Mouse (Mus musculus): Measurements from ENCODE around the gene Derl3. TPM values are rescaled to one million over a fixed set of nuclear protein-coding genes. Genes with fewer than 3 reads are reported as not detected.

Derl3 gene
- polyA plus RNA-seq, 1 experiment from 2014 or later, result 1.5 TPM

DNA sequence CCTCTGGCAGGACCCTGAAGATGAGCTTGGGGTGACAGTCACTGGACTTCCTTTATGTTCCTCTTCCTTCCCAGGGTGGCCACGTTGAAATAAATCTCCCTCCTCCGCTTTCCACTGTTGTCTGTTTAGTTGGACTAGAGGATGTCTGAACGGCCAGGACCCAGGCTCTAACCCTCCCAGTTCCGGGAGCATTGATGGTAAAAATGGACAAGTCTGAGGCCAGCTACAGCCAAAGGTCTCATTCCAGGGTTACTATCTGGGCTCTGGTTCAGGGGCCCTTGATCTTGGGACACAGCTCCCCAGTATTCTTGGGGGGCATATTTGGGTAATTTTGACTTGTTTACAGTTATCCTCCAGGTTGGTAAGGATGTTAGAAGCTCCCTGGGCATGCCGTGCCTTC lies 31.6 kb upstream of the Derl3 start:
- no peak overlapping the region for H3K27ac ChIP-seq
- WGBS, result 61% methylated on average over 5 of the region's 5 CpGs

DNA sequence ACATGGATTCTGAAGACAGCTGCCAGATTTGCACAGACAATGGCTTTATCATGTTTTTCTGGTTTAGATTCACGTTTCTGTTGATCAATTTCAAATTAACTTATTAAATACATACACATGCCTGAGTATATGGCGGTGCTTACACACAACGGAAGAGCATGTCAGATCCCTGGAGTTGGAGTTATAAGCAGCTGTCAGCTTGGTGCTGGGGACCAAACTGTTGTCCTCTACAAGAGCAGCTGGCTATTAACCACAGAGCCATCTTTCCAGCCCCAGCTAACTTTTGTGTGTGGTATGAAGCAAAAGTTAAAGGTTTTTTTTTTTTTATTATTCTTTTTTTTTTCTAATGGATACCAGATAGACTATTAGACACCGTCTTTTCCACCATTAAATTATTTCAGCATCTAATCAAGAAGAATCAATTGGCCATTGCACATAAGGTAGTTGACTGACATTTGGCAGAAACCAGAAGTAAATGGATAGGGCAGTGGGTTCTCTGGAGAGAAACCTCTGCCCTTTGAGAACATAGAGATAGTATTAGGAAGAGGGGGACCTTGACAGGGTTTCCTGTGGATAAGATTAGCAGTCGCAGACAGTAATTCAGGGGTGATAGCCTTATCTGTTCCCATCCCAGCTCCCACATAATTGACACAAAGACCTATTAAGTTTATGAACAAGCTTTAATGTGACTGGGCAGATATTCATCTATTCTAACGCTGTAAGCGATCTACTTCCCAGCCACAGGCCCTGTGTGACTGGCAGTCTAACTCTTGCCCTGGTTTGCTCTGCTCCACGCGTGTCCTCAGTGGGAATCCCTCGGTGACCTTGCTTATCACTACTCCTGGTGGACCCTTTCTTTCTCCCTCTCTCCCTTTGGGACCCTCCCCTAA lies 20.9 kb upstream of the Derl3 start:
- peaks cover 15% of the 10 kb centered on the region for H3K4me1 ChIP-seq (replicated peaks; ENCODE audit: control insufficient read depth, insufficient read depth, low read length)
- DNase-seq (ENCODE audit: low spot score) (no peak), ATAC-seq (ENCODE audit: low FRiP score) (no peak)
- peak overlapping the region; percentile 92 for H3K27ac ChIP-seq
- H3K4me3 ChIP-seq (replicated peaks; ENCODE audit: low read length), result peak overlapping the region; percentile 28
- H3K9ac ChIP-seq, result peak overlapping the region; percentile 57
- WGBS, result 35% methylated on average over 10 of the region's 10 CpGs
- no peaks in the 10 kb centered on the region for H3K36me3 ChIP-seq (replicated peaks; ENCODE audit: control insufficient read depth, insufficient read depth)
- no peaks in the 10 kb centered on the region for H3K27me3 ChIP-seq (ENCODE audit: control insufficient read depth, insufficient read depth, low read length)
- H3K9me3 ChIP-seq (ENCODE audit: control insufficient read depth, low read length), result no peaks in the 10 kb centered on the region
- peak overlapping the region; percentile 61 for H3K4me2 ChIP-seq (replicated peaks)

More for the DNA sequence above, 31.6 kb upstream of the Derl3 start:
- H3K36me3 ChIP-seq (replicated peaks; ENCODE audit: control insufficient read depth, insufficient read depth), result peaks cover 16% of the 10 kb centered on the region
- no peaks in the 10 kb centered on the region for H3K27me3 ChIP-seq (ENCODE audit: control insufficient read depth, insufficient read depth, low read length)
- ATAC-seq (ENCODE audit: low FRiP score) (no peak), DNase-seq (ENCODE audit: low spot score) (no peak)
- peaks cover 21% of the 10 kb centered on the region for H3K4me1 ChIP-seq (replicated peaks; ENCODE audit: control insufficient read depth, insufficient read depth, low read length)
- no peak overlapping the region for H3K9ac ChIP-seq
- no peak overlapping the region for H3K4me3 ChIP-seq (replicated peaks; ENCODE audit: low read length)
- no peaks in the 10 kb centered on the region for H3K9me3 ChIP-seq (ENCODE audit: control insufficient read depth, low read length)
- H3K4me2 ChIP-seq (replicated peaks), result no peak overlapping the region

DNA sequence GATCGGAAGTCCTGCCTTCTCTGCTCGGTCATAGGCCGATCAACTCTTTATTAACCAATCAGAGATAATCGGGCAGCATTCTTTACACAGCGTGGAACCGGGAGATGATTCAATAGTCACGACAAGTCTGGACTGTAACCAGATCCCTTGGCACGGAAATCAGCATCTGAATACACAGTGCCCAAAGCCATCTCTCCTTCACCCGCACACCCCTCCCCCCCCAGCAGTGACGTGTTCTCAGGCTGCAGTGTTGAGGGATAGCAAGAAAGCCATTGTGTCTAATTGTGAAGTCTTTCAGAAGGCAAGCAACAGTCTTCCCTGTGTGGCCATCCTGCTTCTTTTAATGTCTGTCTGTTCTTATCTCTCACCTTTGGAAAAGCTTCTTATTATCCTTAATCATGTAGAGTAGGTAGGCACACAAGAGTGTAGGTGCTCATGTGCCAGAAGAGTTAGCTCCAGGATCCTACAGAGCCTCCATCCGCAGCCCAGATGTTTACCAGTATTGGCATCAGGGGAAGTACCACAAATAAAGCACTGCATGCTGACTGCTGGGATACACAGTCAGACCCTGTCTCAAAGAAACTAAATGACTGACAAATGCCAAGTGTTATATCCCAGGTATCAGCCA lies 20.2 kb upstream of the Derl3 start:
- Histone ChIP-seq H3K27me3 (ENCODE audit: control insufficient read depth, insufficient read depth, low read length) (no peaks in the 10 kb centered on the region), H3K36me3 (replicated peaks; ENCODE audit: control insufficient read depth, insufficient read depth) (no peaks in the 10 kb centered on the region), H3K9ac (peak overlapping the region; percentile 57), H3K4me1 (replicated peaks; ENCODE audit: control insufficient read depth, insufficient read depth, low read length) (peaks cover 15% of the 10 kb centered on the region), H3K4me2 (replicated peaks) (peak overlapping the region; percentile 61), H3K27ac (peak overlapping the region; percentile 92), H3K4me3 (replicated peaks; ENCODE audit: low read length) (peak overlapping the region; percentile 28), H3K9me3 (ENCODE audit: control insufficient read depth, low read length) (no peaks in the 10 kb centered on the region)
- DNase-seq (ENCODE audit: low spot score), result peak; percentile 88
- peak; percentile 98 for ATAC-seq (ENCODE audit: low FRiP score)
- under 1% methylated on average over 11 of the region's 11 CpGs for WGBS

DNA sequence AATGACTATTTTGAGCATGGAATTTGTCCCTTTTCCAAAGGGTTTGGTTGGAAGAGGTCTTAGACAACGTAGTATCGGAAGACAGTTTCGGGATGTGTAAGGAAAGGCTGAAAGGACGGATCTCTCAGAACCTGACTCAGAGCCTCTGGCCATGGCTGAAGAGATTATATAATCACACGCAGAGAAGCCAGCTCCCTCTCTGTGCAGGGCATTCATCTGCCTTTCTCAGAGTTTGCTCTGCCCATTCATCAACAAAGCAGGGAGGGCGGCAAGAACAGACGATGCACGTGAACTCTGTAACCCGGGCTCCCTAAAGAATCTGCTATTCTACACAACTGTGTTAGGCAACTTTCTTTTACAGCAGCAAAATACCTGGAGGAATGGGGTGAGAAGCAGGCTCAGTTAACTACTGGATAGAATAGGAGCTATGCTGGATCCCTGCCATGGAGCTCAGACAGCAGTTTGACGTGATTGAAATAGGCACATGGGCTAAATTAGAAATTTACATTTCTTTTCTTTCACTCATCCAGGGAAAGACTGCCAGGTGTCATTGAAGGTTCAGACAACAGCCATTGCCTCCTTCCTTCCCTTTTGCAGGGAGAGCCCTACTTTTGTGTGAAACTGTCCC lies 19.6 kb upstream of the Derl3 start:
- peak; percentile 43 for DNase-seq (ENCODE audit: low spot score)
- ATAC-seq (ENCODE audit: low FRiP score), result no peak
- WGBS, result 10% methylated on average over 10 of the region's 10 CpGs

DNA sequence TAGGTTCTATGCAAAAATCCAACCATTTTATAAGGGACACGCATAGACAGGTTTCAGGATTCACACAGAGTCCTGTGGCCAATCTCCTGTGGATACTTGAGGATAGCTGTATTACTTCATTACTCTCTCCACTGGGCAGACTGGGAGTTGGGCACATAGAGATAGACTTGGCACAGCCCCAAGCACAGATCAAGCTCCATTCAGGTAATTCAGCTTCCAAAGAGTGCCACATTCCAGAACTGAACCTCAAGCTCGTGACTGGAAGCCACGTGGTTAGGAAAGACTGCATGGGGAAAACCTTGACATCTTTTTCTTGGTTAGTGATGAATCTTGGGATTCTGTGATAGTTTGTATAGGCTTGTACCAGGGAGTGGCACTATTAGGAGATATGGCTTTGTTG lies 14.4 kb upstream of the Derl3 start:
- no peak for ATAC-seq (ENCODE audit: low FRiP score)

More for the DNA sequence above, 19.6 kb upstream of the Derl3 start:
- H3K9me3 ChIP-seq (ENCODE audit: control insufficient read depth, low read length), result no peaks in the 10 kb centered on the region
- H3K4me2 ChIP-seq (replicated peaks), result peak overlapping the region; percentile 61
- peak overlapping the region; percentile 57 for H3K9ac ChIP-seq
- H3K27me3 ChIP-seq (ENCODE audit: control insufficient read depth, insufficient read depth, low read length), result no peaks in the 10 kb centered on the region
- peaks cover 15% of the 10 kb centered on the region for H3K4me1 ChIP-seq (replicated peaks; ENCODE audit: control insufficient read depth, insufficient read depth, low read length)
- H3K27ac ChIP-seq, result peak overlapping the region; percentile 92
- no peaks in the 10 kb centered on the region for H3K36me3 ChIP-seq (replicated peaks; ENCODE audit: control insufficient read depth, insufficient read depth)
- H3K4me3 ChIP-seq (replicated peaks; ENCODE audit: low read length), result peak overlapping the region; percentile 28

DNA sequence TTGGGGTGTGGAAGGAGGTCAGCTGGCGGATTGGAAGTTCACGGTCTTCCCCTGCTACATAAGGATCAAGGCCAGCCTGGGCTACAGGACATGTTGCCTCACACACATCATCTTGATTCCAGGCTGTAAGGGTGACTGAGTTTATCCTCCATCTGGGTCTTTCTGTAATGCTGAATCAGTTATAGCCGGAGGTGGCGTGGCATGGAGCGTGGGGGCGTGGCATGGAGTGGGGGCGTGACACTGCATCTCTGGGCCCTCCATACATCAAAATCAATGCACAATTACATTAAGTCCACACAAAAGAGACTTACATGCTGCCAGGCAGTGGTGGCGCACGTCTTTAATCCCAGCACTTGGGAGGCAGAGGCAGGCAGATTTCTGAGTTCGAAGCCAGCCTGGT lies 12.9 kb upstream of the Derl3 start:
- Histone ChIP-seq H3K4me2 (replicated peaks) (no peak overlapping the region), H3K9ac (no peak overlapping the region), H3K27me3 (ENCODE audit: control insufficient read depth, insufficient read depth, low read length) (no peaks in the 10 kb centered on the region), H3K9me3 (ENCODE audit: control insufficient read depth, low read length) (no peaks in the 10 kb centered on the region), H3K4me3 (replicated peaks; ENCODE audit: low read length) (no peak overlapping the region), H3K36me3 (replicated peaks; ENCODE audit: control insufficient read depth, insufficient read depth) (no peaks in the 10 kb centered on the region), H3K27ac (0 out of 2 replicates have a peak overlapping the region, but pooled peaks have one; percentile 54), H3K4me1 (replicated peaks; ENCODE audit: control insufficient read depth, insufficient read depth, low read length) (peaks cover 8% of the 10 kb centered on the region; the same call in 1 of the 2 replicates)
- 94% methylated on average over 10 of the region's 10 CpGs for WGBS
- DNase-seq (ENCODE audit: low spot score) (no peak), ATAC-seq (ENCODE audit: low FRiP score) (no peak)

More for the DNA sequence above, 14.4 kb upstream of the Derl3 start:
- no peak for DNase-seq (ENCODE audit: low spot score)
- H3K4me2 ChIP-seq (replicated peaks), result no peak overlapping the region
- no peaks in the 10 kb centered on the region for H3K9me3 ChIP-seq (ENCODE audit: control insufficient read depth, low read length)
- H3K36me3 ChIP-seq (replicated peaks; ENCODE audit: control insufficient read depth, insufficient read depth), result no peaks in the 10 kb centered on the region
- WGBS, result 91% methylated on average over 3 of the region's 3 CpGs
- no peak overlapping the region for H3K27ac ChIP-seq
- no peaks in the 10 kb centered on the region for H3K27me3 ChIP-seq (ENCODE audit: control insufficient read depth, insufficient read depth, low read length)
- H3K4me1 ChIP-seq (replicated peaks; ENCODE audit: control insufficient read depth, insufficient read depth, low read length), result peaks cover 11% of the 10 kb centered on the region; the same call in 1 of the 2 replicates
- no peak overlapping the region for H3K9ac ChIP-seq
- H3K4me3 ChIP-seq (replicated peaks; ENCODE audit: low read length), result no peak overlapping the region

DNA sequence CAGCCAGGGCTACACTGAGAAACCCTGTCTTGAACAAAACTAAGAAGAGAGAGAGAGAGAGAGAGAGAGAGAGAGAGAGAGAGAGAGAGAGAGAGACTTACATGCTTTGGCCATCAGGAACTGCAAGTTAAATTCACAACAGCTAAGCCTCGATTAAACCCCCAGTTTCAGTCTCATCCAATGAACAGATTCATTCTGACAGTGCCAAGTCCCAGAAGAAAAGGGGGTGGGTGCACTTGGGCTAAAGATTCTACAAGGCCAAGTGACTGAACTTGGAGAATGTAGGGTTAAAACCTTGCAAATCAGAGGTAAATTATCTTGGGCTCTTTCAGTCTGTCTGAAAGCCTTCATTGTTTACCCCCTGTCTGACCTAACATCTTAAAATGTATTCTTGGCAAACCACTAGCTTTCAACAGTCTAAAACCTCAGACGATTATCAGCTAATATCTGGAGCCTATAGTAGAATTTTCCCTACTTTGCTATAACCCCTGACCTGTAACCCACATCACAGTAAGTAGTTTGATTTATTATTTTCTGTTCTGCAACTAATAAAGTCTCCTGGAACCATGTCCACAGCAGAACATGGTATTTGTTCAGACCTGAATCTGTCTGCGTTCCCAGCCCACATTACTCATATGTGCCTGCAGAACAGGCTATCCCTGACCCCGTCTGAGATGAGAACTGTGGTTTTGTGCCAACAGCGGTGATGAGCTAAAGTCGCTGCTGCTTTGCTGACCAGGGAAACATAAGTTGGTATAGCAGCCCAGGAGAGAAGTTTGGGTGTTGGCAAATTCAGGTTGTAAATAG lies 12.2 kb upstream of the Derl3 start:
- Histone ChIP-seq H3K4me1 (replicated peaks; ENCODE audit: control insufficient read depth, insufficient read depth, low read length) (peaks cover 8% of the 10 kb centered on the region; the same call in 1 of the 2 replicates), H3K36me3 (replicated peaks; ENCODE audit: control insufficient read depth, insufficient read depth) (no peaks in the 10 kb centered on the region), H3K4me3 (replicated peaks; ENCODE audit: low read length) (no peak overlapping the region), H3K9me3 (ENCODE audit: control insufficient read depth, low read length) (no peaks in the 10 kb centered on the region), H3K27me3 (ENCODE audit: control insufficient read depth, insufficient read depth, low read length) (no peaks in the 10 kb centered on the region), H3K9ac (no peak overlapping the region), H3K27ac (peak overlapping the region; percentile 54; the same call in 1 of the 2 replicates), H3K4me2 (replicated peaks) (no peak overlapping the region)
- 55% methylated on average over 6 of the region's 6 CpGs for WGBS
- no peak for ATAC-seq (ENCODE audit: low FRiP score)
- no peak for DNase-seq (ENCODE audit: low spot score)

DNA sequence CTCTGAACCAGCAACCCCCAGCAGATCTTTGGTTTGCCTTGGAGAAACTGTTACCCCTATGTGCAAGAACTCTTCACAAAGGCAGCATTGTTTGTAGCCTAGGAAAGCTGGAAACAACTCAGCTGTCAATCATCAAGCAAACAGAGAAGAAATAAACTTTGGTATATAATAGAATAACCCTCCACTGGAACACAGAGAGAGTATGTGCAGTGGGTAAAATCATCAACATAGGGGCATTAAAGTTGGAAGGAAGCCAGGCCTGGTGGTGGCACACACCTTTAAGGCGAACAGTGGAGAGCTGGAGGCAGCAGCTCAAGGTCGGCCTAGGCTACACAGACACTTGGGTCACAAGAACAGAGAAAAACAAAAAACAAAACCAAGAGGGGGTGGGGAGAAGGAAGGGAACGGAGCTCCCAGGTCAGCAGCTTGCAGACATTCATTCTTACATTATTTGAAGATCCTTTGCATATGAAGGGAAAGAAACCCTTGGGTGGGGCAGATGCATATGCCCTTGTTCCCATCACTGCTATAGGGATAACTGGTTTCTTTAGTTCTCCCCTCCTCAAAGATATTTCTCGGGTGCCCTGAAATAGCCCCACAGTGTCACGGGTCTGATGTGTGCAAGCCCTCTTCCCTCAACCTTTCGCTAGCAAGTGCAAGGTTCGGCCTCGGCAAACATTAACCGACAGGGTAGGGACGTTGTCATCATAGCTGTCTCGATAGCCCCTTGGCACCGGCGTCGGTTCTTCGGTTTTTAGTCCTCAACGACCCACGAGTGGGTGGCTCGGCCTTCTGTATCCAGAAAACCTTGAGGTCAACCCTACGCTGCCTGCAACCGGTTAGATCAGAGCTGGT lies 11.4 kb upstream of the Derl3 start:
- ATAC-seq (ENCODE audit: low FRiP score), result no peak
- Histone ChIP-seq H3K9ac (no peak overlapping the region), H3K27me3 (ENCODE audit: control insufficient read depth, insufficient read depth, low read length) (no peaks in the 10 kb centered on the region), H3K4me2 (replicated peaks) (no peak overlapping the region), H3K27ac (peak overlapping the region; percentile 54), H3K36me3 (replicated peaks; ENCODE audit: control insufficient read depth, insufficient read depth) (no peaks in the 10 kb centered on the region), H3K4me1 (replicated peaks; ENCODE audit: control insufficient read depth, insufficient read depth, low read length) (peaks cover 8% of the 10 kb centered on the region; the same call in 1 of the 2 replicates), H3K4me3 (replicated peaks; ENCODE audit: low read length) (no peak overlapping the region), H3K9me3 (ENCODE audit: control insufficient read depth, low read length) (no peaks in the 10 kb centered on the region)
- DNase-seq (ENCODE audit: low spot score), result no peak
- 17% methylated on average over 20 of the region's 20 CpGs for WGBS

Measured in hindbrain, embryonic 14.5 days (tissue).